Mouse (Mus musculus): ENCODE results near the gene Myo1d.

Myo1d gene

GRCm38 (mm10) chr11:80778916-80779526 is 804 bp downstream of the Myo1d start:
- DNase-seq: no peak

- DNase-seq: no peak
These were observed 1.7 kb downstream of the Myo1d start for GRCm38 (mm10) chr11:80778157-80778556.

DNA sequence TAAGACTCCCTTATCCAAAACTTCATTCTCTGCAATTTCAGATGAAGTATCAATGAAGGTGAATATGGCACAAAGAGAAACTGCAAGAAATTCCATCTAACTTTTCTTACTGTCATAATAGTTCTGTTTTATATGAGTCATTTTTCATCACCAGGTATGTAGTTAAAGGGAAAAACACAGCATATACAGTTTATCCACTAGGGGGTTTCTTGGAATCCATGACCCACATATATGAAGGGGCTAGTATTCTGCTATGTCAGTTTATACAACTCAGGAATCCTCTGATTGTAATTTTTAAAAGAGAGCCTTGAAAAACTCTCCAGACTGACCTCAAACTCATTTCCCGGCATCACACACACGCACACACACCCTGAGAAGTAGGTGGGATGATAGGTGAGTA is 2.1 kb downstream of the Myo1d start:
- no peak for DNase-seq

DNA sequence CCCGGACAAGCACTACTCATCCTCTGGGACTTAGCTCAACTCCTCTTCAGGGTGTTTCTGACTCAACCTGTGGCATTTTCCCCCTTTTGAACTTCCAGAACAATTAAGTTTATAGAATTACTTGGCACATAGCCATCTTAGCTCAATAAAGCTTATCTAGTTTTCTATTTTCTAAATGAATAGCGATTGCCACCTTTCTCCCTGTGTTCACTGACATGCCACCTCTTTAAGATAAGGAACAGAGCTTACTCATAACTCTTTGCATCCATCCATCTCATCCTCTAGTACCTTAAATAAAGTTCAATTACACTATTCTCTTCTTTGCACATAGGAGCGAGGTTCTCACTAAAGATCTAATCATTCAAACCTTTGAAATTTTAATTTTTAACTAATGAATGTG is 4.3 kb downstream of the Myo1d start:
- DNase-seq: no peak

GRCm38 (mm10) chr11:80772595-80773210 is 7.1 kb downstream of the Myo1d start:
- no peak for DNase-seq

- no peak for DNase-seq
These were observed 8.1 kb downstream of the Myo1d start for GRCm38 (mm10) chr11:80771596-80772250.

DNA sequence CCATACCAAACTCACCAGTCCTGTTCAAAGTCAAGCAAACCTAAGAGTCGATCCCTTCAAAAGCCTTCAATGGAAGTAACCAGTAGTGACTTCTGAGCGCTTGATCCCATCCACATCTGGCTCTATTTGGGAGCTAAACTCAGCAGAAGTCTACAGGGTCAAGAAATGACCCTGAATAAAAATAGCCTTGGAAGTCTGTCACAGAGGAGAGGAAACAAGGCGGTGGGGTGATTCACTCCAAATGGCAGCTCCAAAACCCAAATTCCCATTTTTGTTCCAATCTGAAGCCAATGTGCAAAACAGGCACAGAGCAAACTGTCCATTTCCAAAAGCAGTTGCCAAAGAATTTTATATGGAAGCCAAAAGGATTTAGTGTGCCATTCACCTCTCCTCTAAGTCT is 8.6 kb downstream of the Myo1d start:
- DNase-seq: no peak

DNA sequence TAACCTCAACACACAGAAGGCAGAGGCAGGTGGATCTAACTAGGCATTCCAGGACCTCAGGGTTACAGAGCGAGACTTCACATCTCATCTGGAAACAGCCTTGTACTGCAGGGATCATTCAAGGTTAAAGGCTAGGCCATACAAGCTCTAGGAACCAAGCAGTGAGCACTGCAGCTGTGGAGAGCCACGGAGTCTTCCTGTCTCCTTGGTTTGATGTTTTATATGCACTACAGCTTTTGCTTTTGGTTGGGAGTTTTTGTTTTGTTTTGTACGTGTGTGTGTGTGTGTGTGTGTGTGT is 12.6 kb downstream of the Myo1d start:
- no peak for DNase-seq

DNA sequence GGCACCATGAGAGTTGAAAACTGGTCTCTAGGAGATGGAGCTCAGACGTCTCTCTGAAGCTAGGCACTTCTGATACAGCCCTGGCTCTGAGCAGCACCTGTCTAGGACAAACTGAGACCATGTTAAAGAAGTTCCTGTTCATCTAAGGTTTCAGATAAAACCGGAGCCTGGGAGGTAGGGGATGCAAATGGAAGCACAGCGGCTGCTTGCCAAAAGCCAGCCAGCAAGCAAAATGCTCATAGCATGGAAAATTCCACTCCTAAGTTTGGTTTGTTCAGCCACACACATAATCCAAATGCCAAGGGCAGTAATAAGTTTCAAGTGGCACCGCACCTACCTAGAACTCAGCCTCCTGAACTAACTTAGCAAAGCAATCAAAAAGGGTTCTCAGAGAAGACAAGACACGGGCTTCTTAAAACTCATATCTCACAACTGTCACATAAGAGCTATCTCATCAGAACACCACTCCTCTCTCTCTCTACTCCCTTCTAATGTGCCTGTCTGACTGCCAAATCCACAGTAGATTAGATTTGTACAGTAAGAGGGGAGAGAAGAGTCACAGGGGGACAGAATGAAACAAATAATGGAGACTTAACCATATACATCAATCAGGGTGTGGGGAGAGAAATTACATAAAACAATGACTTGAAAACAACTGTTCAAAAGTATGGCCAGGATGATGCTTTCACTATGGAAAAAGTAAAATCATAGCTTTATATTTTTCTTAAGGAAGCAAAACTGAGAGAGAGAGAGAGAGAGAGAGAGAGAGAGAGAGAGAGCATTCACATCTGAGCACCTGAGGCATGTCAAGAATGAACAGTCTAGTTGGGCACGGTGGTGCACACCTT is 13.1 kb downstream of the Myo1d start:
- DNase-seq: no peak

DNA sequence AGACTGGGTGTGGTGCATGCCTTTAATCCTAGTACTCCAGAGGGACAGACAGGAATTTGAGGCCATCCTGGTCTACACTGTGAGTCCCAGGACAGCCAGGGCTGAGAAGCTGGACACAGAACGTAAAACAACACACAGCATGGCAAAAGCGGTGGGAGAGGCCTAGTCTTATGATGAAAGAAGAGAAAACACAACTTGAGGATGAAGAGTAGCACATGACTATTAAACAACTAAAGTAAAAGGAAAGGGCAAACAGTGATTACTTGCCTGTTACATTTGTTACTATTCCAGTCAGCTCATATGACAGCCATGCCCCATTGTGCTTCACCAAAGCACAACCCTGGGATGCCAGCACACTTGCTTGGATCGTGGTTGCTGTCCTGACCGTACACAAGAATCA is 13.8 kb downstream of the Myo1d start:
- DNase-seq: no peak

GRCm38 (mm10) chr11:80762066-80762465 is 17.8 kb downstream of the Myo1d start:
- DNase-seq: no peak

DNA sequence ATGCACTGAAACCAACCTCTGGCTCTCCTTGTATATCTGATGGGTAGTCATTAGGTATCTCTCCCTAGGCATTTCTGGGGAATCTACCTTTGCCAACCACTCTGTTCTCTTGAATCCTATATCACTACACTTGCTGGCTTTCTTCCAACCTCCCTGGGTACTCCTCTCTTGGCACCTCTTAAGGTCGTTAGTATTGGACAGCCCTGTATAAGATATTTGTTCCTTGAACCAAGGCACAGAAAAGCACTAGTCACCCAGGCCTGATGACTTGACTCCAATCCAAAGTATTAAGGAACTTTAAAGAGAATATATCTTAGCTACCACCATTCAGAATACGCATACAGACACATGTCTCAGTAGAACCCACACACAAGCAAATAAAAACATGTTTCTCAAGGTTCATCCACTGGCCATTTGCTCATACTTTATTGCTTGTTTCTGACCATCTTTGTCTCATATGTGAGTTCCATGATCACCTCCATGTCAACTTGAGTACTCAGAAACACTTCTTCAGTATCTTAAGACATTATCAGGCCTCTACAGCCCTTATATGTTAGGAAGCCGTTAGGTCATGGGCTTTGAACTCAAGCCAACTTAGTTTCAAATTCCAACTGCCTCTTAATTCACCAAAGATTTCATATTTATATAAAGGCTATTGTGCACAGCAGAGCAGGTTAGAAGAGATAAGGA is 18.4 kb downstream of the Myo1d start:
- no peak for DNase-seq

DNA sequence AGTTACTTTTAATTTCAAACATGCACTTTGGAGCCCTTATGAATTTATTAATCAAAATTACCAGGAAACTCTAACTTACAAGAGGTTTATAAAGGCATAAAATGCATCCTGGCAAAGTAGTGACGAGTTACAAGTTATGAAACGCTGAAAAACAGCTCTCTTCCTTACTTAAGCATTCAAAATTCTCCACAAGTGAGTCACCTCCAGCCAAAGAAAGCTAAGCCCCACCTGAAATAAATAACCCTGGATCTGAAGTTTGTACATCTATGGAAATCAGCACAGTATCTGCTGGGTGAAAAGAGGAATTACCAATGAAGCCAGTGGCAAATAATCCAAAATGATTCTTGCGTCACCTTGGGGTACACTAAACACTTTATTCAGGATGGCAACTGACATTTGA is 20.8 kb downstream of the Myo1d start:
- no peak for DNase-seq

DNA sequence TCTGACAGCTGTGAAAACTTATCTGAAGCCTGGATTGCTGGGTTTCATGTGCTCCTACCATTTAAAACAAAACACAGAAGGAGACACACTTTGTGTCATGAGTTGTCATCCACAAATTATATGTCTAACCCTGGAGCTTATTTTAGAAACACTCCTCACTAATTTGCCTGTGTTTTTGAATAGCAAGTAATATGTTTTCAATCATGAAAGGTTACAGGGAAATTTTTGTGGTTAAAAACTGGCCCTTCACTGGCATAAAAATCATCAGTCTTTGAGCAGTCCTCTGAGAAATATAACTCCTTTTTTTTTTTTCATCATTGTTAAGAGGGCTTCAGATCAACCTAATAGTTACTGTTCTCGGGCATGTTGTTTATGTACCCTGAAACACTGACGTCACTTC is 25.6 kb downstream of the Myo1d start:
- DNase-seq: no peak

- DNase-seq: no peak
These were observed 28.7 kb downstream of the Myo1d start for GRCm38 (mm10) chr11:80751168-80751567.

- DNase-seq: no peak
These were observed 30.6 kb downstream of the Myo1d start for GRCm38 (mm10) chr11:80749187-80749586.

- no peak for DNase-seq
These were observed 34.4 kb downstream of the Myo1d start for GRCm38 (mm10) chr11:80745426-80745825.

GRCm38 (mm10) chr11:80743823-80744410 is 35.9 kb downstream of the Myo1d start:
- DNase-seq: no peak

- no peak for DNase-seq
These were observed 37.4 kb downstream of the Myo1d start for GRCm38 (mm10) chr11:80742462-80742861.

DNA sequence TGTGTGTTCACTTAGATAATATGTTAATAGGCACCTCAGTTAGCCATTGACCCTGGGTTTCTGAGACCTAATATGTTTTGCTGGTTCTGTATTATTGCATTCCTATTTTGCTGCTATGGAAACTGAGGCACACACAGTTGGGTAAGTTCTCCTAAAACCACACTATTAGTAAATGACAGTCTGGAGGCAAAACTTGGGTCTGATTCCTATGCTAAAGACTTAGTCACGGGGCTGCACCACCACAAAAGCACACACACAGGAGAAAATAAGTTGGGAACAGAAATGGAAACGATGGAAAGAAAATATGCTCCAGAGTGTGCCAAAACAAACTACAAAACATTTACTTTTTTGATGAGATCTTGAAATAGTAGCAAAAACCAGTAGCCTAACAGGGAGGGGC is 45.1 kb downstream of the Myo1d start:
- no peak for DNase-seq

DNA sequence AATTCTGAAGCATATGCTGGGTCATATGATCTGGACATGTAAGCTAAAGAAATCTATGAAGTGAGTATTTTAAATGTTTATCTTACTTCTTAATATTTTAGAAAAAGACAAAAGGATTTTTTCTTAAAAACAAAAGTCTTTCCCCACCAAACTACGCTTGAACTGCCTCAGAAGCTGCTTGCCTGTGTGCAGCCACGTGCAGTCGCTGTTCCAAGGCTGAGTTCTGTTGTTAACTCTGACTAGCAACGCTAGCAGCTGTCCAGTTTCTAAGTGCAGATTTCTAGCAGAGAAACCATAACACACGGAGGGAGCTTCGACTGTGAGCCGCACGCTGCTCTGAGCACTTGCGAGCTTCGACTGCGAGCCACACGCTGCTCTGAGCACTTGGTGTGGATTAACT is 55.1 kb downstream of the Myo1d start:
- DNase-seq: no peak

DNA sequence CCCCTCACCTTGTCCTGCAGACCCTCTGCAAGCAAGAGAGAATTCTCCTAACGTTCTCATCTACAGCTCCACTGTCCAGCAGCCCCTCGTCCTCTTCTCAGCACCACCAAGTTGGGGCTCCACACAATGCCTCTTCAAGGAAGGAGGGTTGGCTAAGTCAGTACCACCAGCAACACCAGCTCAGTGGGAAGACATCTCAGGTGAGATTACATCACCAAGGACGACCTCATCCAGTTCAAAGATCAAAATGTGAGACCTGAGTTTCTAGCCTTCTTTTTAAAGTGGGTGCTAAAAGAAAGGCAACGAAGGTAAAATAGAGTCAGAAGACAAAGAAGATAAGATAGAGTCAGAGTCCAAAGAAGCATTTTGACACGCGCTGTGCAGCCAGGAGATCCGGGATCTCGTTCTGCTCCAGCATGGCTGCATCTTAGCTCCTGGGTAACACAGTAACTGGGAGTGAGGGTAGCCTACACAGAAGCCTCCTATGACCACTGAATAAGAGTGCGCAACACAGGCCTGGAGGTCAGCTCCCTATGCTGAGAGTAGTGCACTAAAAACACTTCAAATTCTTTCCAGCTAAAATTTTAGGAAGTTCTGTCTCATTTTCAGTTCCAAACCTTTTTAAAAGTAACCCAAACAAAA is 56.3 kb downstream of the Myo1d start:
- DNase-seq: no peak

Data from thymus, postnatal 36 days (tissue).